Mouse (Mus musculus): Measurements from ENCODE around the gene Slc2a8.

DNA sequence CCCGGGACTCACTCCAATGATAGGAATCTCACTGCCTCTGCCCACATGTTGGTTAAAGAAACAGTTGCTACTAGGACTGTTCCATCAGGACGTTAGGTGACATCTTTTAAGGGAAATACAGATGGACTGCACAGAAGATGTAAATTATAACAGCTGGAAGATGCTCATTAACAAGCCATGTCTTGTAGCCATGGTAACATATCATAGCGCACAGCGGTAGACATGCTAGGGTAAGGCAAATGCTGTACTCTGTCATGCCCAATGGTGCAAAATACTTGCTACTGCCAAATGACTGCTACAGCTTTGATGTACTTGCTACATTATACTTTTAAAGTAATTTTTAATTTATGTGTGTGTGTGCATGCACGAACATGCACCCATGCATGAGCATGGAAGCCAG is 4.8 kb downstream of the Slc2a8 start:
- TF ChIP-seq GATA1 (IDR thresholded peaks at IDR 0.05; ENCODE audit: low read length) = no peak
- TF ChIP-seq TAL1 (IDR thresholded peaks at IDR 0.05; ENCODE audit: low read length) = no peak
